Mouse (Mus musculus) CH12.LX (cell line): ENCODE results near the gene Grk6. TPM values are rescaled to one million over a fixed set of nuclear protein-coding genes. Genes with fewer than 3 reads are reported as not detected.

ENCODE experiments used
- DNase-seq: peaks from one replicate; pipeline ENCODE4 v3.0.0-alpha.2; 2013; ENCODE audit errors: extremely low read depth
- H3K27ac ChIP-seq: 2 replicates; pipeline ENCODE4 v1.5.1; 2012; ENCODE audit warnings: low read depth, mild to moderate bottlenecking, control low read depth, moderate library complexity; ENCODE audit not compliant: insufficient read depth
- H3K27me3 ChIP-seq: replicated peaks from 2 replicates; pipeline ENCODE3; 2012; ENCODE audit warnings: inconsistent platforms
- H3K36me3 ChIP-seq, 2 experiments: replicated peaks in 1 of 2; 2 replicates each; pipeline versions ENCODE3 to v1.6.1; 2012; ENCODE audit warnings: inconsistent platforms in 1 of 2, low read length in 1 of 2, mild to moderate bottlenecking in 1 of 2, mixed read lengths in 1 of 2, moderate library complexity in 1 of 2; ENCODE audit not compliant: control insufficient read depth in 1 of 2, insufficient read depth in 1 of 2
- H3K4me1 ChIP-seq, 2 experiments: 2 replicates each; pipeline ENCODE4 v1.6.1; 2012; ENCODE audit warnings: inconsistent platforms in 1 of 2, moderate library complexity in 1 of 2; ENCODE audit not compliant: insufficient read depth in 2 of 2, control insufficient read depth in 1 of 2
- H3K4me2 ChIP-seq: 2 replicates; pipeline ENCODE4 v1.6.1; 2012; ENCODE audit warnings: low read depth, mild to moderate bottlenecking, control low read depth; ENCODE audit not compliant: poor library complexity, insufficient read depth, severe bottlenecking
- H3K4me3 ChIP-seq, 3 experiments: fragments of 150-350 bp in 1 of 3; sonication (generic) in 1 of 3; replicated peaks in 1 of 3; 2 replicates each; pipeline versions ENCODE3 to v1.5.1; 2011 to 2012; ENCODE audit warnings: low read depth in 2 of 3, low read length in 2 of 3, mild to moderate bottlenecking in 2 of 3, moderate library complexity in 2 of 3, control low read depth in 1 of 3, improper control_type of control experiment in 1 of 3, inconsistent platforms in 1 of 3, mixed read lengths in 1 of 3; ENCODE audit not compliant: poor library complexity in 1 of 3
- H3K79me2 ChIP-seq: replicated peaks from 2 replicates; pipeline ENCODE4 v1.6.1; 2012; ENCODE audit warnings: mild to moderate bottlenecking, moderate library complexity; ENCODE audit not compliant: control insufficient read depth, poor library complexity, insufficient read depth, severe bottlenecking; ENCODE audit errors: extremely low read depth
- H3K9ac ChIP-seq: 2 replicates; pipeline ENCODE4 v1.6.1; 2012; ENCODE audit warnings: low read depth, mild to moderate bottlenecking, control low read depth, moderate library complexity; ENCODE audit not compliant: insufficient read depth
- H3K9me3 ChIP-seq: replicated peaks from 2 replicates; pipeline ENCODE3; 2012; ENCODE audit warnings: low read length, inconsistent platforms, mixed read lengths
- BHLHE40 ChIP-seq: IDR thresholded peaks from 2 replicates; pipeline ENCODE4 v1.6.1; 2011; ENCODE audit warnings: mild to moderate bottlenecking, low read depth, low read length, improper control_type of control experiment
- CHD1 ChIP-seq: IDR thresholded peaks from 2 replicates; pipeline ENCODE4 v1.6.1; 2012; ENCODE audit warnings: low read depth, low read length, improper control_type of control experiment, inconsistent platforms
- E2F4 ChIP-seq: IDR thresholded peaks from 2 replicates; pipeline ENCODE4 v1.6.1; 2011; ENCODE audit warnings: low read depth, low read length, improper control_type of control experiment; ENCODE audit not compliant: insufficient replicate concordance
- EP300 ChIP-seq: IDR thresholded peaks from 2 replicates; pipeline ENCODE4 v1.6.1; 2011; ENCODE audit warnings: low read length, improper control_type of control experiment
- HCFC1 ChIP-seq: IDR thresholded peaks from 2 replicates; pipeline ENCODE4 v1.6.1; 2012; ENCODE audit warnings: low read depth, mild to moderate bottlenecking, inconsistent platforms, low read length, improper control_type of control experiment
- IRF4 ChIP-seq: IDR thresholded peaks from 2 replicates; pipeline ENCODE4 v1.6.1; 2014; ENCODE audit warnings: low read depth, mild to moderate bottlenecking, inconsistent platforms, low read length, improper control_type of control experiment
- JUND ChIP-seq: conservative IDR thresholded peaks from 2 replicates; pipeline ENCODE4 v1.6.1; 2011; ENCODE audit warnings: low read depth, low read length, improper control_type of control experiment
- MAZ ChIP-seq: IDR thresholded peaks from 2 replicates; pipeline ENCODE4 v1.6.1; 2012; ENCODE audit warnings: low read depth, mild to moderate bottlenecking, inconsistent platforms, low read length, improper control_type of control experiment, moderate library complexity
- NRF1 ChIP-seq: IDR thresholded peaks from 2 replicates; pipeline ENCODE4 v1.6.1; 2014; ENCODE audit warnings: low read depth, mild to moderate bottlenecking, inconsistent platforms, low read length, improper control_type of control experiment, moderate library complexity
- RCOR1 ChIP-seq: conservative IDR thresholded peaks from 2 replicates; pipeline ENCODE4 v1.6.1; 2012; ENCODE audit warnings: low read depth, mild to moderate bottlenecking, inconsistent platforms, low read length, improper control_type of control experiment
- UBTF ChIP-seq: IDR thresholded peaks from 2 replicates; pipeline ENCODE4 v1.6.1; 2012; ENCODE audit warnings: low read depth, mild to moderate bottlenecking, inconsistent platforms, low read length, improper control_type of control experiment, moderate library complexity
- USF2 ChIP-seq: conservative IDR thresholded peaks from 2 replicates; pipeline ENCODE4 v1.6.1; 2011; ENCODE audit warnings: low read depth, low read length, improper control_type of control experiment
- ZMIZ1 ChIP-seq: IDR thresholded peaks from 2 replicates; pipeline ENCODE4 v1.6.1; 2012; ENCODE audit warnings: low read depth, mild to moderate bottlenecking, inconsistent platforms, low read length, improper control_type of control experiment
- ZNF384 ChIP-seq: IDR thresholded peaks from 2 replicates; pipeline ENCODE4 v1.6.1; 2012; ENCODE audit warnings: low read depth, low read length, improper control_type of control experiment, inconsistent platforms
- dilution Hi-C: fragments of 300-500 bp; cut with MboI; formaldehyde crosslinking; loops from 2 replicates; pipeline ENCODE4 v1.14.3; 2020; ENCODE audit warnings: low sequenced_read_pairs; ENCODE audit not compliant: extremely low pct_unique_long_range_greater_than_20kb, extremely low pct_ligation_motif_present
- in situ Hi-C: fragments of 300-500 bp; cut with MboI; formaldehyde crosslinking; loops from 3 replicates; pipeline ENCODE4 v1.14.3; 2019; ENCODE audit warnings: low sequenced_read_pairs, low pct_ligation_motif_present, low pct_unique_long_range_greater_than_20kb, mixed read lengths
- polyA plus RNA-seq: library from polyadenylated mRNA; unstranded; fragments of >175 nt; gene quantifications from 2 replicates; pipeline ENCODE4 v1.2.1, GENCODE M21; 2012; ENCODE audit warnings: low read depth; ENCODE audit not compliant: insufficient read length
- total RNA-seq, 2 experiments: library from RNA; depleted of rRNA; stranded (reverse); fragments of 300-350 nt in 1 of 2; fragments of >200 nt in 1 of 2; gene quantifications; 2 replicates each; pipeline ENCODE4 v1.2.3; 2012 to 2014

Gene Grk6
- total and polyA plus RNA-seq, 3 experiments = 59.0 to 71.0 (median 60.1) TPM

DNA sequence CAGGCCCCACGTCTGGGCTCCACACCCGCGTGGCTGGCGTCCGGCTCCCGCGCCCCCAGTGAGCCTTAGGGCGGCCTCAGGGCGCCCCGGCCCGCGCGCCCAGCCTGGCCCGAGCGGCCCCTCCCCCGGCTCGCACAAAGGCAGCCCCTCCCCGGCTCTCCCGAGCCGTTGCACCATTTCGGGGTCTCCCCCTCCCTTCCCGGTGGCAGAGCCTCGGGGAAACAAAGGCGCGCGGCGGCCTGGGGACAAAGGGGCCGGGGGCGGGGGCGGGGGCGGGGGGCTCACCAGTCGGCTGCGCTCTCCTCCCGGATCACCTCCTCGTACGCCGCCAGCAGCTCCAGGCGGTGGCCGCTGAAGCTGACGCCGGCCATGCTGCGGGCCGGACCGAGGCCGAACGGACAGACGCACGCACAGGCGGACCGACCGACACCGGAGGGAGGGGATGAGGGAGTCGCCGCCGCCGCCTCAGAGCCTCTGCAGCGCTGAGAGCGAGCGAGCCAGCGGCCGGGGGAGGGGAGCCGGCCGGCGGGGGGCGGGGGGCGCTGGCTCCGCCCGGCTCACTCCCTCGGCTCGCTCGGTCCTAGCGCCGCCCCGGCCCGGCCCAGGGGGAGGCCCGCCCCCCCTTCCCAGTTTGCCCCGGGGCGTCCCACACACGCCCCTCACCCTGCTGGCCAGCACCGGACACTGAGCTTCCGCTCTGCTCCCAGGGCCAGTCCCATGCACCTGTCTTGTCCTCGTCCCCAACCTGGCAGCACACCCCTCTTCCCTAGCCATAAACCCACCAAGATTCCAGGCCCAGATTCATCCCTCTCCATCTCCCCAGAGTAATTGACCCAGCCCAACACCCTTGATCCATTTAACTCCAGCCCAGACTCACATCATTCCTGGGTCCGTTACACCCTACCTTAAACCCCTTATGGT is 43.0 kb downstream of the Grk6 start, which contains the start of gene Dbn1:
Gene Dbn1 (minus strand): TSS at position 534 of the 921 bp plus-strand sequence.
- DNase-seq = no peak
- Histone ChIP-seq H3K36me3 (no peaks in the 10 kb centered on the region), H3K4me2 (peak within 1 kb of the TSS; percentile 87), H3K27ac (no peak within 1 kb of the TSS), H3K4me1 (peaks cover 5 to 10% of the 10 kb centered on the region in 2 experiments; a peak in 3 of 4 replicates)
- dilution Hi-C loops = no loop called here
- no peak for TF ChIP-seq RCOR1
- no peak for TF ChIP-seq ZNF384
- 0 out of 2 replicates have a peak, but pooled peaks have one; percentile 25 for TF ChIP-seq UBTF
- no peak for TF ChIP-seq BHLHE40
- TF ChIP-seq CHD1 = no peak
- TF ChIP-seq HCFC1 = no peak
- TF ChIP-seq IRF4 = no peak
- TF ChIP-seq, all 38 proteins: peak for 1
- in situ Hi-C loops = no loop called here
- peaks cover 87% of the 10 kb centered on the region for H3K27me3 ChIP-seq
- H3K9me3 ChIP-seq = no peaks in the 10 kb centered on the region
- no peaks in the 10 kb centered on the region for H3K79me2 ChIP-seq
- peak within 1 kb of the TSS; percentile 50; the same call in 1 of the 2 replicates for H3K9ac ChIP-seq
- H3K4me3 ChIP-seq = peak within 1 kb of the TSS in 1 of 3 experiments; percentile 62

DNA sequence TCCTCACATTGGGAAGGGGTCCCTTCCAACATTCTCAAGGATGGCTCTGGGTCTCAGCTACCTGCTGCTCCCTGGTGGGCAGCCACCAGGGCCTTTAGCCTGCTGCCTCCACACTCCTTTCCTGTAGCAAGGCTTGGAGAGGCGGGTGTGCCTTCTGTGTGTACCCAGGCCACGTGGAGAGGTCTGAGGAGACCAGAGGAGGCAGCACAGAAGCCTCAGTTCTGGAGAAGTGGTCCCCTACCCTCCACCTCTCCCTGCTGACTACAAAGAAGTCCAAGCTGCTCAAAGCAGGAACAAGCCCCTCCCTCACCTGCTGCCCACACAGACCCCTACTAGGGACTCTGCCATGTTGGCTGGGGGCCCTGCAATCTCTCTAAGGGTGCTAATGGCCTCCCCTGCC is 49.4 kb downstream of the Grk6 start:
- dilution Hi-C loops = no loop called here
- no peaks in the 10 kb centered on the region for H3K79me2 ChIP-seq
- H3K4me3 ChIP-seq = no peak overlapping the region
- H3K27ac ChIP-seq = no peak overlapping the region
- H3K9ac ChIP-seq = no peak overlapping the region
- no peaks in the 10 kb centered on the region for H3K4me1 ChIP-seq
- DNase-seq = no peak
- peaks cover 37% of the 10 kb centered on the region for H3K27me3 ChIP-seq
- in situ Hi-C loops = no loop called here
- H3K36me3 ChIP-seq = peaks cover 4 to 26% of the 10 kb centered on the region in 2 experiments
- no peak for TF ChIP-seq JUND
- TF ChIP-seq RCOR1 = no peak
- no peak for TF ChIP-seq USF2
- no peak for TF ChIP-seq EP300
- no peak for TF ChIP-seq E2F4
- no peak for TF ChIP-seq IRF4
- no peak for TF ChIP-seq MAZ
- no peak for TF ChIP-seq NRF1
- TF ChIP-seq ZMIZ1 = no peak
- no peak overlapping the region for H3K4me2 ChIP-seq
- no peaks in the 10 kb centered on the region for H3K9me3 ChIP-seq
